10 mouse cellular contexts compared by ENCODE assay signal in genomic region chr5:143060774-143061385, GRCm38 (mm10). TPM values are rescaled to one million over a fixed set of nuclear protein-coding genes. Genes with fewer than 3 reads are reported as not detected.
DNase-seq lines count a peak whose midpoint lies in the region; ATAC-seq and TF ChIP-seq lines count a peak whose summit lies in the region.
"Had no signal": no experiment of that assay in that cellular context is flagged by ENCODE, and none has a peak within 500 bp of the region (broad histone marks: within the 10 kb centered on the region; RNA-seq: fewer than 3 reads in every experiment).

No protein-coding gene starts in this region.

- no peaks in the 10 kb centered on the region for H3K27me3 ChIP-seq in heart, embryonic 10.5 days (ENCODE audit: insufficient read depth, poor library complexity, severe bottlenecking)
- H3K27me3 ChIP-seq in hindbrain, postnatal 0 days (ENCODE audit: insufficient read depth, low read length), result no peaks in the 10 kb centered on the region
- no peaks in the 10 kb centered on the region for H3K27me3 ChIP-seq in midbrain, embryonic 15.5 days (replicated peaks)

- H3K27ac ChIP-seq in heart, embryonic 10.5 days, result peak overlapping the region; percentile 83
- peak overlapping the region; percentile 82 for H3K27ac ChIP-seq in hindbrain, postnatal 0 days
- peak overlapping the region; percentile 85 for H3K27ac ChIP-seq in midbrain, embryonic 15.5 days

- no peak overlapping the region for H3K4me2 ChIP-seq in hindbrain, postnatal 0 days (ENCODE audit: low read depth, low read length)
- H3K4me2 ChIP-seq in midbrain, embryonic 15.5 days, result peak overlapping the region; percentile 8; the same call in 1 of the 2 replicates

- no peaks in the 10 kb centered on the region for H3K9me3 ChIP-seq in heart, embryonic 10.5 days
- H3K9me3 ChIP-seq in hindbrain, postnatal 0 days (ENCODE audit: low read length), result no peaks in the 10 kb centered on the region
- H3K9me3 ChIP-seq in midbrain, embryonic 15.5 days, result no peaks in the 10 kb centered on the region

- H3K4me1 ChIP-seq in heart, embryonic 10.5 days, result peaks cover 64% of the 10 kb centered on the region
- H3K4me1 ChIP-seq in hindbrain, postnatal 0 days (ENCODE audit: insufficient read depth, low read length), result peaks cover 9% of the 10 kb centered on the region; the same call in 1 of the 2 replicates
- peaks cover 19% of the 10 kb centered on the region for H3K4me1 ChIP-seq in midbrain, embryonic 15.5 days

- no peak overlapping the region for H3K4me3 ChIP-seq in heart, embryonic 10.5 days
- no peak overlapping the region for H3K4me3 ChIP-seq in hindbrain, postnatal 0 days (ENCODE audit: low read length)
- H3K4me3 ChIP-seq in midbrain, embryonic 15.5 days, result no peak overlapping the region

- H3K9ac ChIP-seq in hindbrain, postnatal 0 days (replicated peaks; ENCODE audit: low read length), result no peak overlapping the region
- H3K9ac ChIP-seq in midbrain, embryonic 15.5 days, result no peak overlapping the region

- DNase-seq in heart, embryonic 10.5 days (ENCODE audit: low spot score), result no peak
- no peak for DNase-seq in heart, adult 8-10 months (ENCODE audit: low spot score)
- peak; percentile 29 for DNase-seq in embryo, embryonic 11 days
- no peak for DNase-seq in hindbrain, postnatal 0 days (ENCODE audit: low spot score)
- DNase-seq in cerebellum, postnatal 36 days, result no peak
- DNase-seq in cerebellum, adult 9-11 months, result no peak
- DNase-seq: cerebellum, adult 11 months; kidney, adult 2 months had no signal

- peaks cover 37% of the 10 kb centered on the region for H3K36me3 ChIP-seq in heart, embryonic 10.5 days
- peaks cover 3% of the 10 kb centered on the region; the same call in 1 of the 2 replicates for H3K36me3 ChIP-seq in hindbrain, postnatal 0 days (ENCODE audit: insufficient read depth, low read length)
- peaks cover 8% of the 10 kb centered on the region; the same call in 1 of the 2 replicates for H3K36me3 ChIP-seq in midbrain, embryonic 15.5 days (replicated peaks)

- WGBS in heart, embryonic 10.5 days, result 25% methylated on average over 2 of the region's 2 CpGs
- WGBS in hindbrain, postnatal 0 days, result 11% methylated on average over 2 of the region's 2 CpGs
- 12% methylated on average over 2 of the region's 2 CpGs for WGBS in midbrain, embryonic 15.5 days

- no peak for TF ChIP-seq CTCF in hindbrain, postnatal 0 days (IDR thresholded peaks at IDR 0.05; ENCODE audit: low read depth)

- peak; percentile 78 for ATAC-seq in hindbrain, postnatal 0 days
- peak; percentile 88 for ATAC-seq in midbrain, embryonic 15.5 days (replicated peaks)
- ATAC-seq in monocyte, adult 5-6 weeks (replicated peaks; ENCODE audit: insufficient number of reproducible peaks, low FRiP score, low TSS enrichment, poor library complexity, severe bottlenecking), result no peak

RNA-seq across cellular contexts. Expression of gene Rnf216, which starts 51.9 kb away (rescaled TPM):
- 37.9 and 40.6 TPM in 2 replicates for polyA plus RNA-seq in heart, embryonic 10.5 days (2016; fragmentation: Nextera tagmentation; extraction: Ambion mirVana)
- 10 to 100 TPM; 22.2 to 24.3 (median 24.0) TPM for total RNA-seq in heart, adult 8-10 months (2022)
- total RNA-seq in hindbrain, postnatal 0 days (2014; rRNA removed), result 28.0 and 32.7 TPM in 2 replicates
- polyA plus RNA-seq in hindbrain, postnatal 0 days (2015; fragmentation: Nextera tagmentation; extraction: Ambion mirVana), result 25.3 and 29.7 TPM in 2 replicates
- polyA plus RNA-seq in midbrain, embryonic 15.5 days (2015; fragmentation: Nextera tagmentation; extraction: Ambion mirVana), result 30.6 and 33.6 TPM in 2 replicates
- 100 to 120 TPM (median 101 TPM) in 3 replicates for total RNA-seq in monocyte, adult 5-6 weeks (2017)
